Mouse (Mus musculus) right cerebral cortex, postnatal 25 days (tissue): ENCODE results near the gene Car9.
A peak's percentile ranks its signal among the peaks of the same experiment; 100 is the strongest.
"Not testable (repeated sequence)": the region's sequence is repeated elsewhere in the genome, so short reads cannot be mapped to it uniquely, and the experiment has no call there.

ENCODE experiments used
- DNase-seq: peaks from one replicate; pipeline ENCODE4 v3.0.0; 2022

The Car9 gene

GRCm38 (mm10) chr4:43530581-43530980, 23.8 kb downstream of the Car9 start:
- DNase-seq, result peak; percentile 52

GRCm38 (mm10) chr4:43533270-43533669, 26.5 kb downstream of the Car9 start:
- DNase-seq, result no peak

GRCm38 (mm10) chr4:43535628-43536027, 28.9 kb downstream of the Car9 start:
- no peak for DNase-seq

- no peak for DNase-seq
Observed at GRCm38 (mm10) chr4:43536031-43536430, 29.3 kb downstream of the Car9 start.

- no peak for DNase-seq
Observed at GRCm38 (mm10) chr4:43542044-43542443, 35.3 kb downstream of the Car9 start.

GRCm38 (mm10) chr4:43546375-43547047, 39.7 kb downstream of the Car9 start:
- no peak for DNase-seq

GRCm38 (mm10) chr4:43547160-43547559, 40.4 kb downstream of the Car9 start:
- no peak for DNase-seq

GRCm38 (mm10) chr4:43549055-43549454, 42.3 kb downstream of the Car9 start:
- DNase-seq, result no peak

GRCm38 (mm10) chr4:43551854-43552253, 45.1 kb downstream of the Car9 start:
- DNase-seq, result not testable (repeated sequence)

GRCm38 (mm10) chr4:43552437-43552836, 45.7 kb downstream of the Car9 start:
- DNase-seq, result peak; percentile 35

GRCm38 (mm10) chr4:43553891-43554290, 47.1 kb downstream of the Car9 start:
- no peak for DNase-seq

- no peak for DNase-seq
Observed at GRCm38 (mm10) chr4:43555926-43556325, 49.2 kb downstream of the Car9 start.

GRCm38 (mm10) chr4:43558028-43558630, 51.4 kb downstream of the Car9 start:
- DNase-seq, result no peak

GRCm38 (mm10) chr4:43558631-43559356, 52.0 kb downstream of the Car9 start:
- DNase-seq, result no peak

GRCm38 (mm10) chr4:43559519-43560242, 52.9 kb downstream of the Car9 start:
- no peak for DNase-seq

GRCm38 (mm10) chr4:43560243-43560611, 53.5 kb downstream of the Car9 start:
- DNase-seq, result no peak

GRCm38 (mm10) chr4:43560976-43561375, 54.2 kb downstream of the Car9 start:
- no peak for DNase-seq

- DNase-seq, result no peak
Observed at GRCm38 (mm10) chr4:43561436-43561996, 54.8 kb downstream of the Car9 start.

- peak; percentile 94 for DNase-seq
Observed at GRCm38 (mm10) chr4:43561997-43562768, 55.4 kb downstream of the Car9 start, which contains the start of the genes Creb3 and Tln1. TSS of gene Creb3 (plus strand) at chr4:43562332. TSS of gene Tln1 (minus strand) at chr4:43562691.

- no peak for DNase-seq
Observed at GRCm38 (mm10) chr4:43562769-43563600, 56.2 kb downstream of the Car9 start.
